Mouse (Mus musculus): ENCODE measurements around the gene BC025920. TPM values are rescaled to one million over a fixed set of nuclear protein-coding genes. Genes with fewer than 3 reads are reported as not detected.

BC025920 gene
- polyA plus RNA-seq, 1 experiment from 2014 or later, result 0.61 TPM

GRCm38 (mm10) chr10:81564216-81564615, 41.9 kb upstream of the BC025920 start:
- Histone ChIP-seq H3K27me3 (replicated peaks; ENCODE audit: control insufficient read depth, insufficient read depth, low read length) (no peaks in the 10 kb centered on the region), H3K9me3 (ENCODE audit: control insufficient read depth, low read length) (no peaks in the 10 kb centered on the region), H3K4me1 (ENCODE audit: control insufficient read depth, insufficient read depth, low read length) (peaks cover 57% of the 10 kb centered on the region), H3K9ac (ENCODE audit: low read depth, low read length) (peak overlapping the region; percentile 63), H3K36me3 (ENCODE audit: control insufficient read depth, insufficient read depth, low read length) (peaks cover 21% of the 10 kb centered on the region), H3K4me3 (ENCODE audit: low read length) (peak overlapping the region; percentile 42), H3K4me2 (ENCODE audit: low read depth, low read length) (peak overlapping the region; percentile 55), H3K27ac (ENCODE audit: low read length) (peak overlapping the region; percentile 50)
- peak; percentile 6; the same call in 1 of the 2 replicates for ATAC-seq
- 8% methylated on average over 10 of the region's 10 CpGs for WGBS

- H3K4me1 ChIP-seq (ENCODE audit: control insufficient read depth, insufficient read depth, low read length), result peaks cover 62% of the 10 kb centered on the region
- peak overlapping the region; percentile 63; the same call in 1 of the 2 replicates for H3K9ac ChIP-seq (ENCODE audit: low read depth, low read length)
- WGBS, result 35% methylated on average over 10 of the region's 10 CpGs
Observed at GRCm38 (mm10) chr10:81564734-81565133, 41.3 kb upstream of the BC025920 start.

GRCm38 (mm10) chr10:81565257-81566228, 40.5 kb upstream of the BC025920 start:
- H3K9ac ChIP-seq (ENCODE audit: low read depth, low read length), result no peak overlapping the region
- WGBS, result 54% methylated on average over 20 of the region's 20 CpGs
- no peak for ATAC-seq
- peaks cover 69% of the 10 kb centered on the region for H3K4me1 ChIP-seq (ENCODE audit: control insufficient read depth, insufficient read depth, low read length)
- H3K4me3 ChIP-seq (ENCODE audit: low read length), result no peak overlapping the region
- no peaks in the 10 kb centered on the region for H3K9me3 ChIP-seq (ENCODE audit: control insufficient read depth, low read length)
- peaks cover 21% of the 10 kb centered on the region for H3K36me3 ChIP-seq (ENCODE audit: control insufficient read depth, insufficient read depth, low read length)
- H3K27me3 ChIP-seq (replicated peaks; ENCODE audit: control insufficient read depth, insufficient read depth, low read length), result no peaks in the 10 kb centered on the region
- H3K27ac ChIP-seq (ENCODE audit: low read length), result peak overlapping the region; percentile 35; the same call in 1 of the 2 replicates
- H3K4me2 ChIP-seq (ENCODE audit: low read depth, low read length), result no peak overlapping the region

More at GRCm38 (mm10) chr10:81564734-81565133, 41.3 kb upstream of the BC025920 start:
- Histone ChIP-seq H3K27me3 (replicated peaks; ENCODE audit: control insufficient read depth, insufficient read depth, low read length) (no peaks in the 10 kb centered on the region), H3K4me2 (ENCODE audit: low read depth, low read length) (0 out of 2 replicates have a peak overlapping the region, but pooled peaks have one; percentile 55), H3K27ac (ENCODE audit: low read length) (peak overlapping the region; percentile 35; the same call in 1 of the 2 replicates), H3K36me3 (ENCODE audit: control insufficient read depth, insufficient read depth, low read length) (peaks cover 21% of the 10 kb centered on the region), H3K9me3 (ENCODE audit: control insufficient read depth, low read length) (no peaks in the 10 kb centered on the region), H3K4me3 (ENCODE audit: low read length) (no peak overlapping the region)
- no peak for ATAC-seq

GRCm38 (mm10) chr10:81568381-81569191, 37.5 kb upstream of the BC025920 start:
- H3K4me1 ChIP-seq (ENCODE audit: control insufficient read depth, insufficient read depth, low read length), result peaks cover 61% of the 10 kb centered on the region
- no peak overlapping the region for H3K4me3 ChIP-seq (ENCODE audit: low read length)
- peaks cover 18% of the 10 kb centered on the region for H3K36me3 ChIP-seq (ENCODE audit: control insufficient read depth, insufficient read depth, low read length)
- peak overlapping the region; percentile 38 for H3K9ac ChIP-seq (ENCODE audit: low read depth, low read length)
- peak overlapping the region; percentile 40 for H3K4me2 ChIP-seq (ENCODE audit: low read depth, low read length)
- H3K27ac ChIP-seq (ENCODE audit: low read length), result peak overlapping the region; percentile 83
- peak; percentile 12 for ATAC-seq
- H3K27me3 ChIP-seq (replicated peaks; ENCODE audit: control insufficient read depth, insufficient read depth, low read length), result no peaks in the 10 kb centered on the region
- no peaks in the 10 kb centered on the region for H3K9me3 ChIP-seq (ENCODE audit: control insufficient read depth, low read length)
- WGBS, result 7% methylated on average over 16 of the region's 16 CpGs

- peaks cover 61% of the 10 kb centered on the region for H3K4me1 ChIP-seq (ENCODE audit: control insufficient read depth, insufficient read depth, low read length)
- peak overlapping the region; percentile 83 for H3K27ac ChIP-seq (ENCODE audit: low read length)
- H3K36me3 ChIP-seq (ENCODE audit: control insufficient read depth, insufficient read depth, low read length), result peaks cover 18% of the 10 kb centered on the region
Observed at GRCm38 (mm10) chr10:81569507-81570237, 36.4 kb upstream of the BC025920 start.

GRCm38 (mm10) chr10:81570238-81570800, 35.8 kb upstream of the BC025920 start:
- Histone ChIP-seq H3K27ac (ENCODE audit: low read length) (peak overlapping the region; percentile 83), H3K4me2 (ENCODE audit: low read depth, low read length) (peak overlapping the region; percentile 84), H3K9me3 (ENCODE audit: control insufficient read depth, low read length) (no peaks in the 10 kb centered on the region), H3K27me3 (replicated peaks; ENCODE audit: control insufficient read depth, insufficient read depth, low read length) (no peaks in the 10 kb centered on the region), H3K4me3 (ENCODE audit: low read length) (peak overlapping the region; percentile 59), H3K36me3 (ENCODE audit: control insufficient read depth, insufficient read depth, low read length) (peaks cover 12% of the 10 kb centered on the region), H3K4me1 (ENCODE audit: control insufficient read depth, insufficient read depth, low read length) (peaks cover 57% of the 10 kb centered on the region), H3K9ac (ENCODE audit: low read depth, low read length) (peak overlapping the region; percentile 64)
- 5% methylated on average over 10 of the region's 11 CpGs for WGBS
- ATAC-seq, result peak; percentile 4

More at GRCm38 (mm10) chr10:81569507-81570237, 36.4 kb upstream of the BC025920 start:
- 65% methylated on average over 9 of the region's 9 CpGs for WGBS
- H3K9ac ChIP-seq (ENCODE audit: low read depth, low read length), result peak overlapping the region; percentile 38; the same call in 1 of the 2 replicates
- H3K4me3 ChIP-seq (ENCODE audit: low read length), result no peak overlapping the region
- H3K27me3 ChIP-seq (replicated peaks; ENCODE audit: control insufficient read depth, insufficient read depth, low read length), result no peaks in the 10 kb centered on the region
- no peak for ATAC-seq
- no peaks in the 10 kb centered on the region for H3K9me3 ChIP-seq (ENCODE audit: control insufficient read depth, low read length)
- H3K4me2 ChIP-seq (ENCODE audit: low read depth, low read length), result no peak overlapping the region

- peaks cover 6% of the 10 kb centered on the region; the same call in 1 of the 2 replicates for H3K36me3 ChIP-seq (ENCODE audit: control insufficient read depth, insufficient read depth, low read length)
- peaks cover 60% of the 10 kb centered on the region for H3K4me1 ChIP-seq (ENCODE audit: control insufficient read depth, insufficient read depth, low read length)
- peak overlapping the region; percentile 59 for H3K4me3 ChIP-seq (ENCODE audit: low read length)
- H3K27me3 ChIP-seq (replicated peaks; ENCODE audit: control insufficient read depth, insufficient read depth, low read length), result no peaks in the 10 kb centered on the region
- no peaks in the 10 kb centered on the region for H3K9me3 ChIP-seq (ENCODE audit: control insufficient read depth, low read length)
- H3K27ac ChIP-seq (ENCODE audit: low read length), result peak overlapping the region; percentile 83
- ATAC-seq, result peak; percentile 51
- H3K9ac ChIP-seq (ENCODE audit: low read depth, low read length), result peak overlapping the region; percentile 64
- H3K4me2 ChIP-seq (ENCODE audit: low read depth, low read length), result peak overlapping the region; percentile 84
- under 1% methylated on average over 33 of the region's 34 CpGs for WGBS
Observed at GRCm38 (mm10) chr10:81570831-81571500, 35.1 kb upstream of the BC025920 start.

- H3K9ac ChIP-seq (ENCODE audit: low read depth, low read length), result peak overlapping the region; percentile 52
- H3K27me3 ChIP-seq (replicated peaks; ENCODE audit: control insufficient read depth, insufficient read depth, low read length), result no peaks in the 10 kb centered on the region
- H3K9me3 ChIP-seq (ENCODE audit: control insufficient read depth, low read length), result no peaks in the 10 kb centered on the region
- peak overlapping the region; percentile 84 for H3K4me2 ChIP-seq (ENCODE audit: low read depth, low read length)
- H3K27ac ChIP-seq (ENCODE audit: low read length), result peak overlapping the region; percentile 83
- peaks cover 60% of the 10 kb centered on the region for H3K4me1 ChIP-seq (ENCODE audit: control insufficient read depth, insufficient read depth, low read length)
- whole genome bisulfite sequencing, result 0% methylated on average over 18 of the region's 18 CpGs
- peaks cover under 1% of the 10 kb centered on the region; the same call in 1 of the 2 replicates for H3K36me3 ChIP-seq (ENCODE audit: control insufficient read depth, insufficient read depth, low read length)
- peak; percentile 86 for ATAC-seq
- peak overlapping the region; percentile 59 for H3K4me3 ChIP-seq (ENCODE audit: low read length)
Observed at GRCm38 (mm10) chr10:81571501-81571876, 34.6 kb upstream of the BC025920 start.

Data from intestine, embryonic 16.5 days (tissue).